Mouse (Mus musculus) forebrain, embryonic 10.5 days (tissue): ENCODE data around the gene Zfp598. TPM values are rescaled to one million over a fixed set of nuclear protein-coding genes. Genes with fewer than 3 reads are reported as not detected.
"Not testable (repeated sequence)": the region's sequence is repeated elsewhere in the genome, so short reads cannot be mapped to it uniquely, and the experiment has no call there.

Experiments
- DNase-seq: peaks from one replicate; pipeline ENCODE4 v3.0.0-alpha.2; 2017; ENCODE audit warnings: low spot score; ENCODE audit errors: extremely low spot score
- H3K27ac ChIP-seq: fragments of 300-500 bp; sonication (generic); 2 replicates; pipeline ENCODE4 v1.5.1; 2016; ENCODE audit warnings: mild to moderate bottlenecking
- H3K27me3 ChIP-seq: fragments of 300-500 bp; sonication (generic); 2 replicates; pipeline ENCODE4 v1.6.1; 2016; ENCODE audit warnings: mild to moderate bottlenecking; ENCODE audit not compliant: poor library complexity, severe bottlenecking
- H3K36me3 ChIP-seq: fragments of 300-500 bp; sonication (generic); replicated peaks from 2 replicates; pipeline ENCODE4 v1.6.1; 2016; ENCODE audit warnings: mild to moderate bottlenecking, moderate library complexity
- H3K4me1 ChIP-seq: fragments of 300-500 bp; sonication (generic); 2 replicates; pipeline ENCODE4 v1.6.1; 2016
- H3K4me3 ChIP-seq: fragments of 300-500 bp; sonication (generic); 2 replicates; pipeline ENCODE4 v1.5.1; 2016; ENCODE audit warnings: mild to moderate bottlenecking, moderate library complexity
- H3K9me3 ChIP-seq: fragments of 300-500 bp; sonication (generic); 2 replicates; pipeline ENCODE4 v1.6.1; 2016; ENCODE audit warnings: mild to moderate bottlenecking, moderate library complexity
- WGBS: fragments of 180-500 bp; shearing (Covaris S2); methylation state at CpG from one replicate; pipeline ENCODE4 v1.1.7; 2016; 5-methylcytosine and 5-hydroxymethylcytosine counted together
- polyA plus RNA-seq: library from polyadenylated mRNA; unstranded; fragments of >200 nt; fragmentation: Nextera tagmentation; extraction: Ambion mirVana; gene quantifications from 2 replicates; pipeline ENCODE4 v1.2.1, GENCODE M21; 2016

Zfp598 gene
- polyA plus RNA-seq, 1 experiment from 2014 or later = 27.5 TPM

DNA sequence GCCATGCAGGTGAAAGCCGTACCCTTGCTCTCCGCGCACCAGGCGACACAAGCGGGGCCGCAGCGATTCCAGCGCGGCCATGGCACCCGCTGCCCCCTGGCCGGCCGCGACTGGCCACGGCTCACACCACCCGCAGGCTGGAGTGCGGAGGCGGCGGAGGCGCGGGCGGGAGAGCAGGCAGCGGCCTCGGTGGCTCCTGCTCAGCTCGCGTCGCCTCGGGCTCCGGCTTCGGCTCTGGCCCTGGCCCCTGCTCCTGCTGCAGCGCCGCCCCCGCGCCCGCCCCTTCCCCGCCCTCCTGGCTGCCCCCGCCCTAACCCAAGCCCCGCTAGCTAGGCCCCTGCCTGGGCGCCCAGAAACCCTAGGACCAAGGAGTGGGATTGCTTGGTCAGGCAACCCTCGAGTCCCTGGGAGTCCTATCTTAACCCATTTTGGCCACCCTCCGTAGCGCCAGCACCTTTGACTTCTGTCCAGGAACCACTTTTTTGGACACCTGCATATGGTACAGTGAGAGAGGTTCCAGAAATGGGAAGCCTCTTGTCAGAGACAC lies 19.3 kb upstream of the Zfp598 start, which contains the start of gene Slc9a3r2:
Slc9a3r2 (minus strand) TSS at position 258 of the 547 bp plus-strand sequence.
- H3K27ac ChIP-seq = peak within 1 kb of the TSS; percentile 83
- peak within 1 kb of the TSS; percentile 66 for H3K4me3 ChIP-seq
- peaks cover 67% of the 10 kb centered on the region for H3K27me3 ChIP-seq
- H3K9me3 ChIP-seq = no peaks in the 10 kb centered on the region
- under 1% methylated on average over 37 of the region's 41 CpGs for WGBS
- H3K36me3 ChIP-seq = no peaks in the 10 kb centered on the region; the same call in 1 of the 2 replicates
- peaks cover 33% of the 10 kb centered on the region for H3K4me1 ChIP-seq
- peak; percentile 65 for DNase-seq

DNA sequence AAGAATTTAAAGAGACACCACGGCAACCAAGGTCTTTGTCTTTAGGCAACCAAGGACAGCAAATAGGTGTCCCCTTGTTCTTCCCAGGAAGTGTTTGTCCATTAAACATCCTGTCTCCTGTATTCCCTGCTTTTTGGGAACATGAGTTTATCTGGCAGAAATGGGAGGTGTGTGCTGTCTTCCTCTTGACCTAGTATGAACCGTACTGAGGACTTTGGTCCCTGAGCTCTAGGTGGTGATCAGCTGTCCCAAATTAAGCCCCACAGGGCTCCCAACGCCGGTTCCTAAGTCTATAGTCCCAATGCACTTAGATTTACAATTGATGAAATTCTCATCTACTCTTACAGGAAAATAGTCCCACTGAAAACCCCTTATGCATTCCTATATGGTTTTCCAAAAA lies 18.7 kb upstream of the Zfp598 start:
- Histone ChIP-seq H3K4me3 (peak overlapping the region; percentile 66), H3K36me3 (no peaks in the 10 kb centered on the region), H3K4me1 (peaks cover 28% of the 10 kb centered on the region), H3K9me3 (no peaks in the 10 kb centered on the region), H3K27ac (peak overlapping the region; percentile 83; the same call in 1 of the 2 replicates), H3K27me3 (peaks cover 72% of the 10 kb centered on the region)
- no peak for DNase-seq
- WGBS = 73% methylated on average over 4 of the region's 4 CpGs

DNA sequence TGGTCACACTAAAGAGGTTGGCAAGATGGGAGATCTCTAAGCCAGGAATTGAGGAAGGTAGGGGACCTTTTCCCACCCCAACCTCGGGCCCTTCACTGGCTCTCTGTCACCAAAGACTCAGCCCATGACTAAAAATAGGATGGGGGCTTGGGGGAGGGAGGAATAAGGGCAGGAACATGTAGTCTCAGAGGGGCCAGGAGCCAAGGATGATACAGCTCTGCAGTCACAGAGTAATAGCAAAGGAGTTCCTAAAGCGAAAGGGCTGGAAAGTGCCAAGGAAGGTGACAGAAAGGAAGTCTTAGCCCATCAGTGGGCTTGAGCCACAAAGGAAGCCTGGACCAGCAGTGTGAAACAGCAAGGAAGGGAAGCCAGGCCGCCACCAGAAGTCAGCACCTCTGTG lies 17.7 kb upstream of the Zfp598 start:
- Histone ChIP-seq H3K9me3 (no peaks in the 10 kb centered on the region), H3K4me3 (no peak overlapping the region), H3K36me3 (no peaks in the 10 kb centered on the region), H3K4me1 (peaks cover 28% of the 10 kb centered on the region), H3K27me3 (peaks cover 83% of the 10 kb centered on the region), H3K27ac (no peak overlapping the region)
- no peak for DNase-seq
- 78% methylated on average over 3 of the region's 3 CpGs for WGBS

DNA sequence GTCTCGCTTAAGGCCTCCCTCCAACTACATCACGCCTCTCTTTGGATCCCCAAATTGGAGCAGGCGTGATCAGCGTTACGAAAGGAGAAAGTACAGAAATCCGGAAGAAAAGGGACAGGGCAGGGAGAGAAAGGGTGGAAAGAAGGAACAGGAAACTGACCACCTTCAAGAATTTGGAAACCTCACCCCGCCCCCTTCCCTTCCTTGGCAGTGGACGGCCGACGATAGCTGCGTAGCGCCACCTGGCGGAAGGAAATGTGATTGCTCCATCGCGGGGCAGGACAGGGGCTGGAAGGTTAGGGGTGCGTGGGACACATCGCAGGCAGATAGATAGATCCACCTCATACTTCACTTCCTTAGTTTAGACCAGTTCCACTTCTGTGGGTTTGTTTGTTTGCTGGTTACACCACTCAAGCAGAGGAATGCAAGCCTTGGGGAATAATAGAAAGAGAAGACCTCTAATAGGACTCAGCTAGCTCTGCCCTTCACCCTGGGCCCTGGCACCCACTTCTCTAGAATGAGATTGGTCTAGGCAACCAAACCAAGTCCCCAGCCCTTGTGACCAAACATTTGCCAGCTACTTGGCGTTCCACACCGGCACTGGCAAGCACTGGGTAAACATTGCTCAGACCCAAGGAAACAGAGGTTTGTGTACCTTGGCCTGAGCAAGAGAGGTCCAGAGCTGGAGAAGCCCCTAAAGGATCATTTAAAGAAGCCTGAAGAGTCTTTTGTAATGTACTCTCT lies 15.3 kb upstream of the Zfp598 start:
- peaks cover 89% of the 10 kb centered on the region for H3K27me3 ChIP-seq
- peak; percentile 88 for DNase-seq
- peaks cover 39% of the 10 kb centered on the region for H3K4me1 ChIP-seq
- 7% methylated on average over 19 of the region's 19 CpGs for WGBS
- no peaks in the 10 kb centered on the region for H3K36me3 ChIP-seq
- peak overlapping the region; percentile 69; the same call in 1 of the 2 replicates for H3K27ac ChIP-seq
- H3K9me3 ChIP-seq = no peaks in the 10 kb centered on the region
- H3K4me3 ChIP-seq = peak overlapping the region; percentile 38

DNA sequence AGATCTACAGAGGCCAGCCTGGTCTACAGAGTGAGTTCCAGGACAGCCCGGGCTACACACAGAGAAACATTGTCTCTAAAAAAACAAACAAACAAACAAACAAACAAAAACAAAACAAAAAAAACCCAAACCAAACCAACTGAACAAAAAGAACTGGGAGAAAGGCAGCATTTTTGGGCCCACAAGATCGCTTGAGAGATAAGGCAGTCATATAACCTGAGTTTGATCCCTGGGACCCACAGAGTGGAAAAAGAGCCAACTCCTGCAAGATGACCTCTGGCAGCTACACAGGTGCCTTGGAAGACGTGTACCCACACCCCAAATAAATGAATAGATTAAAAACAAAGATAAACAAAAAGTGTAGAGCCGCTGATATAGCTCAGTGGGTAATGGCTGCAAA lies 14.5 kb upstream of the Zfp598 start:
- Histone ChIP-seq H3K4me1 (peaks cover 31% of the 10 kb centered on the region), H3K27me3 (peaks cover 89% of the 10 kb centered on the region), H3K27ac (no peak overlapping the region), H3K9me3 (no peaks in the 10 kb centered on the region), H3K4me3 (no peak overlapping the region), H3K36me3 (no peaks in the 10 kb centered on the region)
- WGBS = 84% methylated on average over 4 of the region's 4 CpGs
- no peak for DNase-seq

DNA sequence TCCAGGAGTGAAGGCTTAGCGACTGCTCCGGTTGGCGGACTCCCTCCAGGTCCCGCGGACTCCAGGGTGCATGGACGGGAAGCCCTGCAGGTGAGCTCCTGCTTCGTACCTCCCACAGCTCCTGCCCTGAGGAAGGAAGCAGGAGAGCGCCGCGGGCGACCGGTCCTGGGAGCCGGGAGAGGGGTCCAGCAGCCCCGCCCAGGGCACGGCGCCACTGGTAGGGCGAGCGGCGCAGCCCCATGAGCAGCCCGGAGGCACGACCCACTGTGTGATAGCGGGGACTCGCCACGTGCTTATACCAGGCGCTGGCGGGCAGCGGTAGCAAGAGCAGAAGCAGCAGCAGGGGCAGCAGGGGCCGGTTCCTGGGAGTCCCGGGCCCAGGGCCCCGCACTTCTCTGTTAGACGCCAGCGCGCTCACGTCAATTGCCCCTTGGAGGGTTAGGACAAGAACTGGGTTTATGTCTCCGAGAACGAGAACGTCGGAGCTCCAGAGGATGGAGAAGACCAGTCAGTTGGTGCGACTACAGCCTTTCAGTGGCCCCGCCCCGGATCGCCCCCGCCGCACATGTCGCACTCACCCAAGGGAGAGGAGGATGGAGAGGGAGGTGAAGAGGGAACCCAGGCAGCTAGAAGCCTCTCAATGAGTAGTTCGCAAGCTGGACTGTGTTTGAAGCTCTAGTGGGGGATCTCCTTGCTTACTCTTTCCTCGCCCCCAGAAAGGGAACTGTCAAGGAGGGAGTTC lies 11.3 kb upstream of the Zfp598 start, which contains the start of gene Npw:
Npw (minus strand) TSS at position 441 of the 742 bp plus-strand sequence.
- peak within 1 kb of the TSS; percentile 57; the same call in 1 of the 2 replicates for H3K27ac ChIP-seq
- H3K27me3 ChIP-seq = peaks cover 70% of the 10 kb centered on the region
- DNase-seq = peak; percentile 38

DNA sequence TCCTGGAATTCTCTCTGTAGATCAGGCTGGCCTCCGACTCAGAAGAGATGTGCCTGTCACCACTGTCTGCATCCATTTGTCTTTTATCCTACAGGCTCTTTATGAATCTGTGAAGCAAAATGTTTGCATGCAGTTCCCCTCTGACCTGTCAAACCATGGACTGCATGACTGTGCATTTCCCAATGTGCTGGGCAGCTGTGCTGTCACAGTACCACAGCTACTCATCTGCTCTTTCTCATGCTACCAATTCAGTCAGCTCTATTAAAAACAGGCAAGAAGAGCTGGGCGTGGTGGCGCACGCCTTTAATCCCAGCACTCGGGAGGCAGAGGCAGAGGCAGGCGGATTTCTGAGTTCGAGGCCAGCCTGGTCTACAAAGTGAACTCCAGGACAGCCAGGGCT lies 2.5 kb upstream of the Zfp598 start:
- H3K27ac ChIP-seq, H3K4me3 ChIP-seq, DNase-seq, H3K36me3 ChIP-seq, H3K9me3 ChIP-seq, H3K27me3 ChIP-seq: not testable (repeated sequence)
- 72% methylated on average over 7 of the region's 7 CpGs for WGBS
- H3K4me1 ChIP-seq = peaks cover 29% of the 10 kb centered on the region

More for the DNA sequence above, 11.3 kb upstream of the Zfp598 start, which contains the start of gene Npw:
- 1% methylated on average over 47 of the region's 47 CpGs for WGBS
- Histone ChIP-seq H3K4me1 (peaks cover 23% of the 10 kb centered on the region), H3K36me3 (no peaks in the 10 kb centered on the region), H3K9me3 (no peaks in the 10 kb centered on the region), H3K4me3 (peak within 1 kb of the TSS; percentile 58)

DNA sequence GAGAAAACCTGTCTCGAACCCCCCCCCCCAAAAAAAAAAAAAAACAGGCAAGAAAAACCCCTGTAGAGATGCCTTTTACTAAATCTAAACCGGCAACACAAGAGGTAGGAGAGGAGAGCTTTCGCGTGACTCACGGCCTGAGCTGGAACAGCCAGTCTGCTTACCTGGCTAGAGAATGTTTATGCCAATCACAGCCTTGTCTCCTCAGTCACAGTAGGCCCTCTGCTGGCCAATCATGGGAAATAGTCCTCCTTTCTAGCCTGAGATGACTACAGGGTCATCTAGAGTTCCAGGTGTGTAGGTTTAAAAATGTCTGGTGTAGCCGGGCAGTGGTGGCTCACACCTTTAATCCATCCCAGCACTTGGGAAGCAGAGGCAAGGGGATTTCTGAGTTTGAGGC lies 2.1 kb upstream of the Zfp598 start:
- no peaks in the 10 kb centered on the region for H3K9me3 ChIP-seq
- H3K4me3 ChIP-seq = no peak overlapping the region
- no peak for DNase-seq
- peaks cover 2% of the 10 kb centered on the region; the same call in 1 of the 2 replicates for H3K36me3 ChIP-seq
- WGBS = 36% methylated on average over 6 of the region's 6 CpGs
- H3K27me3 ChIP-seq = no peaks in the 10 kb centered on the region
- H3K27ac ChIP-seq = no peak overlapping the region
- H3K4me1 ChIP-seq = peaks cover 33% of the 10 kb centered on the region

DNA sequence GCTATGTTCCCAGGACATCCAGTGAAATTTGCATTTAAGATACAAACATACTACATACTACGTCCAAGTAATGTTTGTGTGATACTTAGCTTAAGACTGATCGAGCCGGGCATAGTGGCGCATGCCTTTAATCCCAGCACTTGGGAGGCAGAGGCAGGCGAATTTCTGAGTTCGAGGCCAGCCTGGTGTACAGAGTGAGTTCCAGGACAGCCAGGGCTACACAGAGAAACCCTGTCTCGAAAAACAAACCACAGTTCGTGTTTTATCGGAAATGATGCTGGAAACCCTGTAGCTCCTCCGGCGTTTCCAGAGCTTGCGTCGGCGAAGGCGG lies 308 bp upstream of the Zfp598 start:
- not testable (repeated sequence) for DNase-seq, H3K9me3 ChIP-seq, H3K27me3 ChIP-seq
- Histone ChIP-seq H3K36me3 (peaks cover 13% of the 10 kb centered on the region), H3K4me3 (peak overlapping the region; percentile 100), H3K27ac (peak overlapping the region; percentile 96), H3K4me1 (peaks cover 44% of the 10 kb centered on the region)
- 12% methylated on average over 15 of the region's 15 CpGs for WGBS

DNA sequence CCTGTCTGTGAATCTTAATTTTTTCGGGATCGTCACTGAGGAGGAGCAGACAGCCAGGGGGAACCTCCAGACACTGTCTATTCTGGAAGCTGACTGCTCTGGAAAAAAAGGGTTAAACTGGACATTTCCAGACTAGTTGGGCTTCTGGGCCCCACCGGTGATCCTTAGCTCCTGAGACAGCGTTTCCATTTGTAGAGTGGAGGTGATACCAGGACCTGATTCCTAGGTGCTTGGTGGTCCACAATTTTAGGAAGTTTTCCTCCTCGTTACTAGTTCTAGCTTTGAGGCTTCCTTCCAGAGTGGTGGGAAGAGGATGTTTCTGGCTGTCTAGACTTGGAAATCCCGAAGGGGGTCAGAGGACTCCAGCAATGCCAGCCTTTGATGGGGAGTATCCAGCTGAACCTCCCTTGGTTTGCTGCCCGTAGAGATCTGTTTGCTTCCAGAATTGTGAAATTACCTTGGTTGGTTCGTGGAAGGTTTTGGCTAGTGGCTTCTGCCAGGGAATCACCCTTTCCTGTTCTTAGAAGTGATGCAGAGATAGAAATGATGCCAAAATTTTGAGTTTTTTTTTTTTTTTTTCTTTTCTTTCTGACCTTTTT lies 858 bp downstream of the Zfp598 start:
- DNase-seq = no peak
- peaks cover 13% of the 10 kb centered on the region for H3K36me3 ChIP-seq
- H3K9me3 ChIP-seq = no peaks in the 10 kb centered on the region
- H3K27me3 ChIP-seq = no peaks in the 10 kb centered on the region
- H3K4me3 ChIP-seq = peak overlapping the region; percentile 100
- 16% methylated on average over 8 of the region's 8 CpGs for WGBS
- H3K27ac ChIP-seq = peak overlapping the region; percentile 96
- H3K4me1 ChIP-seq = peaks cover 44% of the 10 kb centered on the region

DNA sequence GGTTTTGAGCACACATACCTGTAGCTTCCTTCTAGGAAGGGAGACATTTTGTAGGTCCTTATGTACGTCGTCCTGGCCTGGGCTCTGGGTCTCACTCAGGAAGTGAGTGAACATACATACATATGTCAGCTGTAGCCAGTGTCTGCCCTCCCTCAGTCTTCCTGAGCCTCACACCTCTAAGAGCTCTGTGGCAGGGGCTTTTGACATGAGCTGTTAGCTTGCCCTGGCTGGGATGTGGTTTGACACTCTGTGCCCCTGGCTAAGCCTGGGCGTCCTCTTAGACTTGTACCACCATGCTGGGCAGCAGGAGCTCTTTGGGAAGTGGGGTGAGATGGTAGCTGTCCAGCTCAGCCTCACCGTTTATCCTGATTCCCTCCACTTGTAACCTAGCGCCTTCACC lies 1.9 kb downstream of the Zfp598 start:
- no peak for DNase-seq
- 73% methylated on average over 5 of the region's 5 CpGs for WGBS
- peaks cover 44% of the 10 kb centered on the region for H3K4me1 ChIP-seq
- H3K9me3 ChIP-seq = no peaks in the 10 kb centered on the region
- H3K27me3 ChIP-seq = no peaks in the 10 kb centered on the region
- H3K36me3 ChIP-seq = peaks cover 14% of the 10 kb centered on the region
- H3K27ac ChIP-seq = no peak overlapping the region
- peak overlapping the region; percentile 100 for H3K4me3 ChIP-seq

DNA sequence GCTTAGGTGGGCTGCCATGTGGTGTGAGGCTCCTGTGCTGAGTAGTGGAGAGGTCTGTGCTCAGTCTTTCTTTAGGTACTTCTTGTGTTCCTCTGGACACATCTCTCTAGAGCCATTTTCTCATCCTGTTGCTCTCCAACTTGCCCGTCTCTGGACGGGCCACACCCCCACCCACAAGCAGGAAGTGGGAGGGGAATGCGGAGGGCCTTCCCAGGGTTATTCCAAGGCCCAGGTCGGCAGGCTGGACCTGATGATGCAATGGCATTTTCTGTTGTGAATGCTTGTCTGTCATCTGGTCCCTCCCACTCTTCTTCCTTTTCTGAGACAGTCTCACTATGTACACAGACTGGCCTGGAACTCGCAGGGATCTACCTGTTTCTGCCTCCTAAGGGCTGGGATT lies 2.7 kb downstream of the Zfp598 start:
- H3K9me3 ChIP-seq = no peaks in the 10 kb centered on the region
- H3K4me1 ChIP-seq = peaks cover 44% of the 10 kb centered on the region
- WGBS = 34% methylated on average over 5 of the region's 5 CpGs
- DNase-seq = no peak
- H3K27me3 ChIP-seq = no peaks in the 10 kb centered on the region
- peak overlapping the region; percentile 32; the same call in 1 of the 2 replicates for H3K4me3 ChIP-seq
- no peak overlapping the region for H3K27ac ChIP-seq
- peaks cover 22% of the 10 kb centered on the region for H3K36me3 ChIP-seq
